Mouse (Mus musculus) layer of hippocampus, postnatal 36 days (tissue): ENCODE data around the gene 6430628N08Rik. TPM values are rescaled to one million over a fixed set of nuclear protein-coding genes. Genes with fewer than 3 reads are reported as not detected.

Experiments used
- DNase-seq, 2 experiments: peaks; one replicate each; pipeline ENCODE4 v3.0.0; 2022
- total RNA-seq, 2 experiments: library from RNA; stranded (reverse); gene quantifications; 2 replicates each; pipeline ENCODE4 v1.2.3; 2021

Gene 6430628N08Rik
- not detected for total RNA-seq

GRCm38 (mm10) chr4:115890553-115890952 is at the start of gene 6430628N08Rik:
TSS of gene 6430628N08Rik (plus strand) at chr4:115890665.
- no peak for DNase-seq

DNA sequence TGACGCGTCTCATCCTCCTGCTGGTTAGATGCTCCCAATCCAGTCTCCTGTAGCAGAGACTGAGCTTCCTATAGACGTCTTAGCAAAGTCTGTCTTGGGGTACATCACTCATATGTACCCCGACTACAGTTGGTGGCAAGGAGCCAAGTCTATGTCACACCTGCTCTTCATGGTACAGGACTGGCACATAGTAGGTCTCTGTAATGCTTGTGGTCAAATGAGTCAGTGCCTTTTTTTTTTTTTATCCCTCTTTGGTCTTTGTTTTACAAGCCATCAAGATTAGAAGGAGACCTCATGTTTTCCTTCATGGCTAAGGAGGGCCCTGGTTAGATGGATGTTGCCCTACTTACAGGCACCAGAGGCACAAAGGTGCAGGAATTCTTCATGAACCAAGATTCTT is 49.6 kb upstream of the 6430628N08Rik start:
- no peak for DNase-seq

GRCm38 (mm10) chr4:115846656-115847055 is 43.8 kb upstream of the 6430628N08Rik start:
- DNase-seq = no peak

- no peak for DNase-seq
Measured at GRCm38 (mm10) chr4:115847377-115847776, 43.1 kb upstream of the 6430628N08Rik start.

DNA sequence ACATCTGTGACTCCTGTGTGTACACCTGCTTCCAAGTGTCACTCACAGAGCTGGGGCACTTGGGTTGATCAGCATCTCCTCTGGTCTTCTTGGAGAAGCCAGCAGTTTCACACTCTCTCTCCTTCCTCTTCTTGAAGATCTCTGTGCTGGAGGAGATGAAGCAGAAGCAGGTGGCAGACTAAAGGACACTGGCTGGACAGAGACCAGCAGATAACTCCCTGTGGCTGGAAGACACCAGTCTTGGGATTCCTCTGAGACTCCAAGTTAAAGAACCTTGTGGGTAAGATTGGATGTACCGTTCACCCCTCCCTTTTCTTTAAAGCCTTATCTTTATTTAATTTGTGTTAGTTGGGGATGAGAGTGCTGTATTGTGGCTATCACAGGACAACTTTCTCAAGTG is 42.4 kb upstream of the 6430628N08Rik start:
- DNase-seq = no peak

GRCm38 (mm10) chr4:115848990-115849677 is 41.3 kb upstream of the 6430628N08Rik start:
- no peak for DNase-seq

GRCm38 (mm10) chr4:115850111-115850510 is 40.4 kb upstream of the 6430628N08Rik start:
- no peak for DNase-seq

DNA sequence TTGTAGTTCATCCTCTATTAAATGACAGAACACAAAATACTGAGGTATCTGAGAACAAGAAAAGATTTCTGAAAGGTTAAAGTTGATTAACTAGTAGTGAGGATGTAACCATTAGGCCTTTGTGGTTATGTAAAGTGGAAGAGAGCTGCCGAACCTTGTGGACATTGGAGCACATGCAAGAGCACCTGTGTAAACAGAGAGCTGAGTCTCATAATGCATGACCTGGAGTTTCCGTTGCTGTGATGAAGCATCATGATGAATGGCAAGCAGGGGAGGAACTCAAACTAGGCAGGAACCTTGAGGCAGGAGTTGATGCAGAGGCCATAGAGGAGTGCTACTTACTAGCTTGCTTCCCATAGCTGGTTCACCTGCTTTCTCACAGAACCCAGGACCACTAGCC is 39.8 kb upstream of the 6430628N08Rik start:
- no peak for DNase-seq

DNA sequence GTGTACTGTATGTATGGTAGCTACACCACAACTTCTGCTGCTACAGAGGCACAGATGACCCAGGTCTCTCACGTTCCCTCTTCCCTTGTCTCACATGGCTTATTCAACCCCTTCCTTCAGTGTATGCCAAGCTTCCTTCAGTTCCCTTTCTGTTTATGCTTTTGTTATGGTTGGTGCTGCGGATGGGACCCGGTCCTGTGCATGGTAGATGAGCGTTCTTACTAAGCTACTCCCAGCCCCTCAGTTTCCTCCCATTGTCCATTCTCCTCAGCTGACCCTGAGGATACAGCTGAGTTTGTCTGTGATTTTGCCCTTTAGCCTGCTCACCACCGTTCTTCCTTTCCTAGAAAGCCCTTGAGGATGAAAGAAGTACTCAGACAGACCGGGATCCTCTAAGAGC is 38.9 kb upstream of the 6430628N08Rik start:
- no peak for DNase-seq

GRCm38 (mm10) chr4:115855100-115855499 is 35.4 kb upstream of the 6430628N08Rik start:
- no peak for DNase-seq

DNA sequence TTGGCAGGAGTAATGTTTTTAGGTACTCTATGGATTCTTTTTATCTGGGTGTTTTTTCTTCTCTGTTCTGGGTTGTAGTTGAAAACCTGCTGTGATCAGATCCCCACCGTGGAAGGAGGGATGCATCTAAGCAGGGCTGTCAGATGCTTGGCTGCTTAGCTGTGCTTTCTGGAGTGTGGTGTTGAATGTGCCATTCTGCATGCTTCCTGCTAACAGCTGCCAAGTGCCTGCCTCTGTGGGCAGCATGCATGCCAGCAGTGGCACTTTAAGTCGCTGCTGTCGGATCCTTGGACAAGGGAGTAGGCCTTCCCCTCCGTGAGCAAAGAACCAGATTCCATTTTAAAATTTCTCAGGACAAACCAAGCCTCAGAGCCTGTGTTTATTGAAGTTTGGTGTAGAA is 34.9 kb upstream of the 6430628N08Rik start:
- no peak for DNase-seq

- no peak for DNase-seq
Measured at GRCm38 (mm10) chr4:115856282-115856681, 34.2 kb upstream of the 6430628N08Rik start.

- DNase-seq = no peak
Measured at GRCm38 (mm10) chr4:115857293-115857883, 33.1 kb upstream of the 6430628N08Rik start.

DNA sequence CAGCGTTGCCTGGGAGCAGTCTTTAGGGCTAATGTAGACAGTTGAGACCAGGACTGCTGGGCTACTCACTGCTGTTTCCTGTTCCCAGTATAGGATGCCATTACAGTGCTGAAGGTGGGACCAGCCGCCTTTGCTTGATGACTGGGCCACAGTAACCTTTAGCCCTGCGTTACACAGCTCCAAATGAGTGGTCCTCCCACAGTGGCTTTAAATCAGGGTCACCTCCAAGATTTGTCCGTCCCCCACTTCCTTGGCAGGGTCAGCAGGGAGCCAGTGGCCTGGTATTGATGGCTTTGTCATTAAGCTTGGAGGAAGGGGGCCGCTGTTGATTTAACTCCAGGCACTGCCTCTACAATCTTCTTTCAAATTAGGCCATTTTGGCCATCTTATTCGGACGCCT is 27.1 kb upstream of the 6430628N08Rik start:
- DNase-seq = no peak

DNA sequence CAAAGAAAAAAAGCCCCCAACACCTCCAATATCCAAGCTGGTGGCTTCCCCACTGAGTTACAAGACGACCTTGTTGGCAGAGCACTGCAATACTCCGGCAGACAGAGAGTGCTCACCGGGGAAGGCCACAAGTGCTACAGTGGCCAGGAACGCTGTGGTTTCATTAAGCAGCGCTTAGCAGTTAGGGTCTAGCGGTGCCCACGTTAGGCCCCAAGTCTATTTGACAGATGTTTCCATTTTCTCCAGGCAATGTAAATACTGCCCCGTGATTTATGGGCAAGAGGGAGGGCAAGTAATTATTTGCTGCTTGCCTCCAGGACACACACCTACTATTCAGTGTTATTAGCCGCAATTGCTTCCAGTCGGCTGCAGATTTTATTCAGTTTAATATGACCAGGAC is 26.6 kb upstream of the 6430628N08Rik start:
- DNase-seq = no peak

DNA sequence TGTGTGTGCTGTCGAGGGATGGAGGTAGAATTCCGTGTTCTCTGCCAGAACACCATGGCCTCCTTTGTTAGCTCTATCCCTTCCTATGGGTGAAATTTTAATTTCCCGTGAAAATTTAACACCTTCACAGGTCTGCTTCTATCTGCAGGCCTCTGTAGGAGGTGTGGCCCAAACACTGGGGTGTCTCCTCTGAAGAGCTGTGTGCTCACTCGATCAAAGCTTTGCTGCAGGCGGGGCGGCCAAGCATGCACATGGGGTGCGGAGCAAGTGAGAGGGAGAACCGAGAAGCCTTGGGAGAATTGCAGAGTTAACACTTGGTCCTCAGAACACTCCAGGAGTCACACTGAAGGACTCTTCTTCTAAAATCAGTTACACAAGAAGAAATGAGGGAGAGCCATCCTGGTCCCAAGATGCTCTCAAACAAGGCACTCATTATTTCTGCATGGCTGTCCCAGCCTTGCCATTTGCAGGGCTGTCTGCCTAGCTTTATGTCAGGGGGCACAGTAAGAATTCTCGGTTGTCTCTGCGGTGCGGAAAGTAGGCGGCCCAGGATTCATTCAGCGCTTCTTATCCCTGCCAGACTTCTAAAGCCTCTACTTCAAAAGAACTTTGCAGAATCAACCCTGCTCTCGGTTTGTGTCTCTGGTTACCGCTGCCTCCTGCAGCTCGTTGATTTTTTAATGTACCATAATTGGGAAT is 20.8 kb upstream of the 6430628N08Rik start:
- DNase-seq = no peak

- DNase-seq = no peak
Measured at GRCm38 (mm10) chr4:115873231-115873630, 17.2 kb upstream of the 6430628N08Rik start.

- no peak for DNase-seq
Measured at GRCm38 (mm10) chr4:115878216-115878678, 12.2 kb upstream of the 6430628N08Rik start.

GRCm38 (mm10) chr4:115878828-115879227 is 11.6 kb upstream of the 6430628N08Rik start:
- no peak for DNase-seq

DNA sequence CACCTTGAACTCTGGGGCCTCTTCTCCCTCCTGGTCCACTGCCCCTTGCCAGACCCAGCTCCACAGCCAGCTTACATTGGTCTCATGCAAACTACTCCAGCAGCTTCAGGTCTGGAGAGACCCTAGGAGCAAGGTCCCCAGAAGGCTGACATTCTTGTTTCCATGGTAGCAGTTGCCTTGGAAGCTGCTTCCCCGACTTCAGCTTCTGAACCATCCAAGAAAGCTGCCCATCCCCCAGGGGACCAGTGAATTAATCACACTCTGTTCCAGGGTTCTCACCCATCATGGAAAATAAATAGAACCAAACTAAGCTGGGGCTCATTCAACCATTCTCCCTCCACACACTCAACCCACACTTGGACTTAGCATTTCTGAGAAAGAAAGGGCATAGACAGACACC is 9.3 kb upstream of the 6430628N08Rik start:
- DNase-seq = peak in 1 of 2 experiments; percentile 17

DNA sequence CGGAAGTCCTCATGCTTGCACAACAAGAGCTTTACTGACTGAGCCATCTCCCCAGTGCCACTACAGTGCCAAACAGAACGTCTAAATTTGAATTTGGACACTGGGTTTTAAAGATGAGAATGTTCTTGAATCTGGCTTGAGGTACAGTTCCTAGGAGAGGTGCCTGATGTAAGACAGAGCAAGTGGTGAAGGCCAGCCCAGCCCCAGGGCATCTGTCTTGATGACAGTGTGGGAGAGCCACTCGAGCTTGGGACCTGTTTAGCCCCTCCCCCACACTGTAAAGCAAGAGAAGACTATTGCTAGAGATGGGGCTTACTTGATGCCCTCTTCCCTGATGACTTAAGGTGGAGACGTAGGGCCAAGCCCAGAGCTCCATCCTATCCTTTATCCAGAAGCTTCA is 8.3 kb upstream of the 6430628N08Rik start:
- no peak for DNase-seq

GRCm38 (mm10) chr4:115884022-115884421 is 6.4 kb upstream of the 6430628N08Rik start, which contains the start of gene Kncn:
TSS of gene Kncn (plus strand) at chr4:115884400.
- no peak for DNase-seq

GRCm38 (mm10) chr4:115885846-115886245 is 4.6 kb upstream of the 6430628N08Rik start:
- no peak for DNase-seq

GRCm38 (mm10) chr4:115886875-115887274 is 3.6 kb upstream of the 6430628N08Rik start:
- DNase-seq = no peak
